Mouse (Mus musculus) adrenal gland, adult 18-20 months (tissue): ENCODE data around the gene Cds1. TPM values are rescaled to one million over a fixed set of nuclear protein-coding genes. Genes with fewer than 3 reads are reported as not detected.

Source experiments
- DNase-seq, 2 experiments: peaks; one replicate each; pipeline ENCODE4 v3.0.0; 2021 to 2022; ENCODE audit warnings: low spot score in 2 of 2
- total RNA-seq, 2 experiments: library from RNA; stranded (reverse); gene quantifications; 1 replicate in 1 of 2; 2 replicates in 1 of 2; pipeline ENCODE4 v1.2.3; 2021

Gene Cds1
- total RNA-seq, 2 experiments from 2014 or later, result 8.0 to 9.8 TPM

DNA sequence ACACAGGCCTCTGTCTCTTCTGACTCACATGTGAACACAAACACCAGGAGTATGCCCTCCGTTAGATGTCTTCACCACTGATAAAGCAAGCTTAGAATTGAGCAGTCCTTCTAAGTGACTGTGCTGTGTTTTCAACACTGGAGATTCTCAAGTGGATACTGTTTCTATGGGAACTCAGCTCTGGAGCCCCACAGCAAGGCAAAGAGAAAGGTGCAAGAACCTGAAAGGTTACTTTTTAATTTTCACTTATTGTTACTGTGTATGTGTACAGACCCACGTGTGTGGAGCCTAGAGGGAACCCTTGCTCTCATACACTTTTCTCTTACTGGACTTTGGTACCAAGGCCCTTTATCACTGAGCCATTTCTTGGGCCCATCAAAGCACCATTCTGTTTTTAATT lies 101.8 kb downstream of the Cds1 start:
- DNase-seq, result no peak

Other genes starting within 250 kb of the Cds1 start
- not detected for gene Nkx6-1, start 100.1 kb upstream of the Cds1 start, total RNA-seq